Mouse (Mus musculus) bone marrow macrophage, adult 2 months (primary cell): Measurements from ENCODE around the gene Rpl10. TPM values are rescaled to one million over a fixed set of nuclear protein-coding genes. Genes with fewer than 3 reads are reported as not detected.

Experiments
- H3K27ac ChIP-seq: 2 replicates; pipeline ENCODE4 v1.5.1; 2012; ENCODE audit warnings: low read depth, low read length; ENCODE audit not compliant: insufficient read depth
- H3K4me1 ChIP-seq: 2 replicates; pipeline ENCODE4 v1.6.1; 2012; ENCODE audit warnings: low read length; ENCODE audit not compliant: control insufficient read depth, insufficient read depth
- H3K4me3 ChIP-seq: 2 replicates; pipeline ENCODE4 v1.5.1; 2012; ENCODE audit warnings: mild to moderate bottlenecking, low read length, moderate library complexity; ENCODE audit not compliant: insufficient read depth
- CTCF ChIP-seq: IDR thresholded peaks from 2 replicates; pipeline ENCODE4 v1.5.1; 2012; ENCODE audit warnings: low read depth, mild to moderate bottlenecking, low read length, moderate library complexity
- POLR2A ChIP-seq: IDR thresholded peaks from 2 replicates; pipeline ENCODE4 v1.6.1; 2012; ENCODE audit warnings: mild to moderate bottlenecking, low read depth, low read length, borderline replicate concordance
- polyA plus RNA-seq: library from polyadenylated mRNA; stranded (reverse); fragments of >200 nt; gene quantifications from 2 replicates; pipeline ENCODE4 v1.2.4, GENCODE M21; 2012; ENCODE audit not compliant: missing spikeins, insufficient read depth, insufficient read length

The Rpl10 gene
- polyA plus RNA-seq, 1 experiment, result 172 TPM

DNA sequence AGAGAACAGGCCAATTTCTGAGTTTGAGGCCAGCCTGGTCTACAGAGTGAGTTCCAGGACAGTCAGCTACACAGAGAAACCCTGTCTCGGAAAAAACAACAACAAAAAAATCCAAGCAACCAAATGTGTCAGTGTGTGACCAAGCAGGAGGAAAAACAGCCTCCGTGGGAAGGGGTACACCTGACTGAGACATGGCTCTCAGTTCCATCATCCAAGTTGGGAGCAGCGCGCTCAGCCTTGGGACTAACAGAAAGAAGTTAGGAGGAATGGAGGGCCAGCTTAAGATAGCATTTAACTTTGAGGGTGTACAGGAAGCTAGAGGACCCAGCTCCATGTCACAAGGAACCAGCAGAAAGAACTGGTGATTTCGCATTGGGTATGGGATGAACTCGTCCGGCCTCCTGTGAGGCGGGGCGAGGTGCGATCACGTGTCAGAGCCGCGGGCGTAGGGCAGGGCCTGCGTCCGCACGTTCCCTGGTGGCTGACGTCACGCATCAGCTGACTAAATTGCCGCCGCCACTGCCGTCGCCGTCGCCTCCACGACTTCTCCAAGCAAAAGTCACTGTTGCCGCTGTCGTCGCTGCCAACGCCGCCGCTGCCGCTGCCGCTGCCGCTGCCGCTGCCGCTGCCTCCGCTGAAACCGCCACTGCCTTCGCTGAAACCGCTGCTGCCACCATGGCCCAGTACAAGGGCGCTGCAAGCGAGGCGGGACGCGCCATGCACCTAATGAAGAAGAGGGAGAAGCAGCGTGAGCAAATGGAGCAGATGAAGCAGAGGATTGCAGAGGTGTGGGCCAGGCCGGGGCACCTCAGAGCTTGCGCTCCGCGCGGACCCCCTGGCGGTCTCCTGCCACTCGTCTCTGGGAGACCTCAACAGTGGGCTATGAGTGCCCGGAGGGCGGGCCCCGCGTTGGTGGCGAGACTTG lies 42.2 kb downstream of the Rpl10 start, which contains the start of gene Fam50a:
TSS of gene Fam50a (plus strand) at position 494 of the 925 bp plus-strand sequence.
- peak within 1 kb of the TSS; percentile 91 for H3K4me3 ChIP-seq

More for the DNA sequence above, 42.2 kb downstream of the Rpl10 start, which contains the start of gene Fam50a:
- Histone ChIP-seq H3K27ac (peak within 1 kb of the TSS; percentile 90), H3K4me1 (peaks cover 19% of the 10 kb centered on the region)
- TF ChIP-seq CTCF, result no peak
- TF ChIP-seq POLR2A, result no peak

Other genes starting within 250 kb of the Rpl10 start
- 66.7 and 69.6 TPM in 2 replicates for gene Irak1, start 246.9 kb upstream of the Rpl10 start, polyA plus RNA-seq
- not detected in 2 replicates for gene Opn1mw, start 143.3 kb upstream of the Rpl10 start, polyA plus RNA-seq
- gene Mecp2, start 135.4 kb upstream of the Rpl10 start, polyA plus RNA-seq, result 26.2 and 27.3 TPM in 2 replicates
- gene Tex28, start 103.0 kb upstream of the Rpl10 start, polyA plus RNA-seq, result not detected in 2 replicates
- not detected in 2 replicates for gene Tktl1, start 93.6 kb upstream of the Rpl10 start, polyA plus RNA-seq
- gene Flna, start 21.0 kb upstream of the Rpl10 start, polyA plus RNA-seq, result 326 and 442 TPM in 2 replicates
- gene Emd, start 16.1 kb upstream of the Rpl10 start, polyA plus RNA-seq, result 61.4 and 66.9 TPM in 2 replicates
- 74.6 and 79.4 TPM in 2 replicates for gene Taz, start 11.1 kb downstream of the Rpl10 start, polyA plus RNA-seq
- gene Dnase1l1, start 11.5 kb downstream of the Rpl10 start, polyA plus RNA-seq, result 274 and 292 TPM in 2 replicates
- 529 and 540 TPM in 2 replicates for gene Atp6ap1, start 26.3 kb downstream of the Rpl10 start, polyA plus RNA-seq
- 160 and 185 TPM in 2 replicates for gene Gdi1, start 34.2 kb downstream of the Rpl10 start, polyA plus RNA-seq
- 76.2 and 87.8 TPM in 2 replicates for gene Fam50a, start 42.2 kb downstream of the Rpl10 start, polyA plus RNA-seq
- 2.5 and 3.8 TPM in 2 replicates for gene Plxna3, start 58.3 kb downstream of the Rpl10 start, polyA plus RNA-seq
- 45.1 and 50.3 TPM in 2 replicates for gene Lage3, start 82.8 kb downstream of the Rpl10 start, polyA plus RNA-seq
- gene Ubl4a, start 102.4 kb downstream of the Rpl10 start, polyA plus RNA-seq, result 20.5 and 23.7 TPM in 2 replicates
- 13.5 and 15.2 TPM in 2 replicates for gene Slc10a3, start 102.5 kb downstream of the Rpl10 start, polyA plus RNA-seq
- gene Fam3a, start 122.5 kb downstream of the Rpl10 start, polyA plus RNA-seq, result 22.2 and 26.8 TPM in 2 replicates
- 28.4 and 34.5 TPM in 2 replicates for gene Ikbkg, start 122.5 kb downstream of the Rpl10 start, polyA plus RNA-seq
- 156 and 180 TPM in 2 replicates for gene G6pdx, start 158.4 kb downstream of the Rpl10 start, polyA plus RNA-seq
- gene Gm6880, start 210.6 kb downstream of the Rpl10 start, polyA plus RNA-seq, result not detected in 2 replicates